Mouse (Mus musculus) NIH3T3 (cell line): Measurements from ENCODE around the gene Asah2.
A peak's percentile ranks its signal among the peaks of the same experiment; 100 is the strongest.
"Not testable (repeated sequence)": the region's sequence is repeated elsewhere in the genome, so short reads cannot be mapped to it uniquely, and the experiment has no call there.

Experiments
- DNase-seq: peaks from one replicate; pipeline ENCODE4 v3.0.0-alpha.2; 2012; ENCODE audit warnings: low read depth

Asah2 gene

GRCm38 (mm10) chr19:32107771-32108306 is at the start of gene Asah2:
Gene Asah2 (minus strand): TSS chr19:32108211.
- peak; percentile 90 for DNase-seq

- no peak for DNase-seq
These were observed 49.0 kb upstream of the Asah2 start for GRCm38 (mm10) chr19:32157045-32157444.

GRCm38 (mm10) chr19:32152529-32152928 is 44.5 kb upstream of the Asah2 start:
- no peak for DNase-seq

- no peak for DNase-seq
These were observed 40.7 kb upstream of the Asah2 start for GRCm38 (mm10) chr19:32148710-32149109.

- no peak for DNase-seq
These were observed 34.4 kb upstream of the Asah2 start for GRCm38 (mm10) chr19:32142383-32142782.

- no peak for DNase-seq
These were observed 30.5 kb upstream of the Asah2 start for GRCm38 (mm10) chr19:32138361-32139088.

- no peak for DNase-seq
These were observed 29.9 kb upstream of the Asah2 start for GRCm38 (mm10) chr19:32137904-32138303.

- peak; percentile 56 for DNase-seq
These were observed 29.0 kb upstream of the Asah2 start for GRCm38 (mm10) chr19:32136888-32137625.

GRCm38 (mm10) chr19:32131707-32132488 is 23.9 kb upstream of the Asah2 start:
- not testable (repeated sequence) for DNase-seq

- DNase-seq: no peak
These were observed 21.3 kb upstream of the Asah2 start for GRCm38 (mm10) chr19:32129281-32129680.

- peak; percentile 51 for DNase-seq
These were observed 19.3 kb upstream of the Asah2 start for GRCm38 (mm10) chr19:32127180-32127850.

- no peak for DNase-seq
These were observed 16.1 kb upstream of the Asah2 start for GRCm38 (mm10) chr19:32124155-32124554.

GRCm38 (mm10) chr19:32123196-32123595 is 15.2 kb upstream of the Asah2 start:
- no peak for DNase-seq

- no peak for DNase-seq
These were observed 12.8 kb upstream of the Asah2 start for GRCm38 (mm10) chr19:32120798-32121197.

- no peak for DNase-seq
These were observed 11.7 kb upstream of the Asah2 start for GRCm38 (mm10) chr19:32119666-32120065.

- no peak for DNase-seq
These were observed 10.5 kb upstream of the Asah2 start for GRCm38 (mm10) chr19:32118496-32118895.

- DNase-seq: peak; percentile 48
These were observed 9.5 kb upstream of the Asah2 start for GRCm38 (mm10) chr19:32117484-32118018.

- DNase-seq: peak; percentile 25
These were observed 4.1 kb upstream of the Asah2 start for GRCm38 (mm10) chr19:32111866-32112790.

GRCm38 (mm10) chr19:32106750-32107149 is 1.3 kb downstream of the Asah2 start:
- peak; percentile 34 for DNase-seq

GRCm38 (mm10) chr19:32104217-32104616 is 3.8 kb downstream of the Asah2 start:
- no peak for DNase-seq
